Mouse (Mus musculus) embryonic facial prominence, embryonic 14.5 days (tissue): ENCODE data around the gene Otud3. TPM values are rescaled to one million over a fixed set of nuclear protein-coding genes. Genes with fewer than 3 reads are reported as not detected.

ENCODE experiments used
- ATAC-seq: fragments of 200-750 bp; cut with Nextera tagmentation; 2 replicates; pipeline ENCODE4 v1.8.0; 2017; ENCODE audit warnings: low read depth, moderate number of reproducible peaks, moderate TSS enrichment
- DNase-seq: peaks from one replicate; pipeline ENCODE4 v3.0.0-alpha.2; 2015; ENCODE audit warnings: low spot score
- H3K27ac ChIP-seq: fragments of 300-500 bp; sonication (generic); replicated peaks from 2 replicates; pipeline ENCODE4 v1.5.1; 2014; ENCODE audit warnings: low read depth, mild to moderate bottlenecking, low read length, moderate library complexity
- H3K27me3 ChIP-seq: fragments of 300-500 bp; sonication (generic); replicated peaks from 2 replicates; pipeline ENCODE4 v1.6.1; 2014; ENCODE audit warnings: low read length; ENCODE audit not compliant: control insufficient read depth, insufficient read depth
- H3K36me3 ChIP-seq: fragments of 300-500 bp; sonication (generic); 2 replicates; pipeline ENCODE4 v1.6.1; 2014; ENCODE audit warnings: low read length, mixed read lengths; ENCODE audit not compliant: control insufficient read depth, insufficient read depth
- H3K4me1 ChIP-seq: fragments of 300-500 bp; sonication (generic); 2 replicates; pipeline ENCODE4 v1.6.1; 2014; ENCODE audit warnings: antibody characterized with exemption, low read length; ENCODE audit not compliant: control insufficient read depth, insufficient read depth
- H3K4me2 ChIP-seq: fragments of 300-500 bp; sonication (generic); 2 replicates; pipeline ENCODE4 v1.6.1; 2014; ENCODE audit warnings: low read depth, mild to moderate bottlenecking, low read length, moderate library complexity, mixed read lengths
- H3K4me3 ChIP-seq: fragments of 300-500 bp; sonication (generic); 2 replicates; pipeline ENCODE4 v1.5.1; 2014; ENCODE audit warnings: low read depth, mild to moderate bottlenecking, low read length
- H3K9ac ChIP-seq: fragments of 300-500 bp; sonication (generic); 2 replicates; pipeline ENCODE4 v1.6.1; 2014; ENCODE audit warnings: low read depth, mild to moderate bottlenecking, low read length, moderate library complexity, mixed read lengths
- H3K9me3 ChIP-seq: fragments of 300-500 bp; sonication (generic); 2 replicates; pipeline ENCODE4 v1.6.1; 2016; ENCODE audit warnings: low read length; ENCODE audit not compliant: control insufficient read depth
- WGBS: fragments of 180-500 bp; shearing (Covaris S2); extraction: QIAGEN DNeasy Blood & Tissue Kit; methylation state at CpG from one replicate; pipeline ENCODE4 v1.1.7; 2014; 5-methylcytosine and 5-hydroxymethylcytosine counted together
- polyA plus RNA-seq: library from polyadenylated mRNA; unstranded; fragments of >200 nt; fragmentation: Nextera tagmentation; extraction: Ambion mirVana; gene quantifications from 2 replicates; pipeline ENCODE4 v1.2.1, GENCODE M21; 2014

The Otud3 gene
- polyA plus RNA-seq, 1 experiment from 2014 or later, result 4.1 TPM

DNA sequence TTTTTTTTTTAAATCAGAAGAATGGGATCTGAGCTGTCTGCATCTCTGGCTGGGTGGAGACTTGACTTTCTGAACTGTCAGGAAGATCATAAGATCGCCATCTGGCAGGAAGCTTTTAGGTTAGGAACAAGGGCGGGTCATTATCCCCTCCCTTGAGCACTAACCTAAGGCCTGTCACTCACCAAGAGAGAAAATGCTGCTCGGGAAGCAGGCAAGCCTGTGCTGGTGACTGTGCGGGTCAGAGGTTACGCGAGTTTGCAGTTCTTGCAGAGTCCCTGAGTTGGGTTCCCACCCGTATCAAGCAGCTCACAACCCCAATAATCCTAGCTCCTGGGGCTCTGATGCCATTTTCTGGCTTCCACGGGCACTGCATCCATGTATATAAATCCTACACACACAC is 45.1 kb downstream of the Otud3 start:
- Histone ChIP-seq H3K27me3 (no peaks in the 10 kb centered on the region), H3K27ac (no peak overlapping the region), H3K4me1 (no peaks in the 10 kb centered on the region), H3K4me2 (no peak overlapping the region), H3K4me3 (no peak overlapping the region), H3K36me3 (no peaks in the 10 kb centered on the region), H3K9me3 (peaks cover 9% of the 10 kb centered on the region), H3K9ac (no peak overlapping the region; the same call in 1 of the 2 replicates)
- 34% methylated on average over 8 of the region's 8 CpGs for WGBS
- ATAC-seq (no peak), DNase-seq (no peak)

DNA sequence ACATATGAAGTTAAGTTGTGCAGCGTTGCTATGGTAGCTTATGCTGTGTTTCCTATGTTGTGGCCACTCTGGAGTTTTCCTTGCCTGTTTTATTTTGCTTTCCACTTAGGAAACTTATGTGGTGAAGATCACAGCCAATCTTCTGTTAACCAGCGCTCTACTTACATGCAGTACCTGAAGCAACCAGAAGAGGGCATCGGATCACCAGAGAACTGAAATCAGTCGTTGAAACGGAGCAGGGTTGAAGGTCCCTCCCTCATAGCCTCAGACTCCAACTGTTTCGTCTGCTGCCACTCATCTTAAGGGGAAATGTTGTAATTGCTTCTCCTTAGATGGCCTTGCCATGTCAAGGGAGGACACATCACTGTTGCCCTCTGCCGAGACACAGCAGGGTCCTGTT is 47.3 kb downstream of the Otud3 start:
- peak; percentile 71 for DNase-seq
- ATAC-seq, result no peak
- Histone ChIP-seq H3K4me3 (no peak overlapping the region), H3K27ac (no peak overlapping the region), H3K4me1 (no peaks in the 10 kb centered on the region), H3K36me3 (no peaks in the 10 kb centered on the region), H3K9me3 (0 out of 2 replicates have a peak, but pooled peaks cover 5% of the 10 kb centered on the region), H3K9ac (no peak overlapping the region), H3K4me2 (no peak overlapping the region), H3K27me3 (no peaks in the 10 kb centered on the region)
- WGBS, result 7% methylated on average over 7 of the region's 7 CpGs

DNA sequence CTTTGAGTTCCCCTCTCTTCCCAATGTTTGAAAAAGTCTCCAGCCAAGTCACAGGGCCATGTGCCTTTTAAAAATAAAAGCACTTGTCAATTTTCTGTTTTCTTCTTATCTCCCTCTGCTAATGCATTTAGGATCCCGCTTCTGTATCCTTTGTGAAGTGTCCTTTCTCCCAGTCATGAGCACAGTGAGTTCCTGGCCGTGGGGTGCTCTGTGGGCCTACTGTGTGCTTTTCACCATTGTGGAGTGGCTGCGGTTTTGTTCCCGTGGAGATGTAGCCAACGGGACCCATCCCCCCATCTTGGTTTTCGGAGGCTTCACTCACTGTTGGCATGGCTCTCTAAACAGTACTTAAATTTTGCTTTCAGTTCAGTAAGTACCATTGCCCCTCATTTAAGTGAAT is 47.8 kb downstream of the Otud3 start:
- ATAC-seq (no peak), DNase-seq (no peak)
- 64% methylated on average over 6 of the region's 6 CpGs for WGBS
- no peak overlapping the region for H3K4me3 ChIP-seq
- H3K4me2 ChIP-seq, result no peak overlapping the region
- H3K27ac ChIP-seq, result no peak overlapping the region
- H3K9ac ChIP-seq, result no peak overlapping the region
- H3K27me3 ChIP-seq, result no peaks in the 10 kb centered on the region
- H3K36me3 ChIP-seq, result no peaks in the 10 kb centered on the region
- 0 out of 2 replicates have a peak, but pooled peaks cover 2% of the 10 kb centered on the region for H3K9me3 ChIP-seq
- no peaks in the 10 kb centered on the region for H3K4me1 ChIP-seq

DNA sequence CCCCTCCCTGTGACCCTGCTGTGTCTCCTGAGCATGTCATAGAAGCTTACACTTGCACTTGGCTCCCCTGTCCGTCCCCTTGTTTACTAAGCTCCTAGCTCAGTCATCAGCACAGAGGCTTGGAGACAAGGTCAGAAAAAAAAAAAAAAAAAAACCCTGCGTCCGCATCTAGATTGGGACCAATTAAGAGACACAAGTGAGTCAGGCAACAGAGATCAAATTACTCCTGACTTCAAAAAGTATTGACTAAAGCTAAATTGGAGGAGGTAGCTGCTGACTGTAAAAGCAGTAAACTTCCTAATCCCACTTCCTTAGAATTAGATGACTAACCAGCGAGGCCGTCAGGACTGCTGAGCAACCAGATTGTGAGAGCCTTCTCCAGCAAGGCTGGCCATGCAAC is 48.7 kb downstream of the Otud3 start:
- DNase-seq, result no peak
- Histone ChIP-seq H3K27me3 (no peaks in the 10 kb centered on the region), H3K36me3 (no peaks in the 10 kb centered on the region), H3K9me3 (no peaks in the 10 kb centered on the region), H3K4me1 (no peaks in the 10 kb centered on the region), H3K4me2 (no peak overlapping the region), H3K9ac (no peak overlapping the region), H3K4me3 (no peak overlapping the region), H3K27ac (no peak overlapping the region)
- no peak for ATAC-seq
- 28% methylated on average over 5 of the region's 5 CpGs for WGBS

DNA sequence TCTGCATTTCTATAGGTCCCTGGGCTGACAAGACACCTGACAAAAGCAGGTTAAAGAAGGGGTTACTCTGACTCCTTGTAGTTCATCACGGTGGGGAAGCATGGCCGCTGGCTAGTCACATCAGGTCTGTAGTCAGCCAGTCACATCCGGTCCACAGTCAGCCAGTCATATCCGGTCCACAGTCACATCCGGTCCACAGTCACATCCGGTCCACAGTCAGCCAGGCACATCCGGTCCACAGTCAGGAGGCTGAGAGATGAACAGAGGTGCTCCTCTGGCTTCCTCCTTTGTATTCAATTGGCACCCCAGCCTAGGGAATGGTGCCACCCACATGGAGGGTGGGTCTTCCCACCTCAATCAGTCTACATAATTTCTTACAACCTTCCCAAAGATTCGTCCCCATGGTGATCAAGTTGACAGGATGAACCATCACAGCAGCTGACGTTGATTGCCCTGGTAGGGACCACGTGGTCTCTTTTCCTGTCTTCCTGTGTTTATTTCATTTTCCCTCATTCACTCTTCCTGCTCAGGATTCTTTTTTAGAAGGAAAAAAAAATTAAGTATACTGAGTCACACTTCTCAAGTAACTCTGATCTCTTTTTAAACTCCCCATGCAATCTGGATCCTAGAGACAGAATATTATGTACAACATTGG is 50.3 kb downstream of the Otud3 start, which contains the start of gene Pla2g5:
Gene Pla2g5, minus strand, starts transcription at position 139 of the 655 bp plus-strand sequence.
- H3K4me2 ChIP-seq, result no peak within 1 kb of the TSS
- H3K4me1 ChIP-seq, result no peaks in the 10 kb centered on the region
- DNase-seq (no peak), ATAC-seq (no peak)
- H3K27ac ChIP-seq, result no peak within 1 kb of the TSS
- H3K4me3 ChIP-seq, result no peak within 1 kb of the TSS
- WGBS, result 61% methylated on average over 10 of the region's 10 CpGs
- no peaks in the 10 kb centered on the region for H3K27me3 ChIP-seq
- H3K9ac ChIP-seq, result no peak within 1 kb of the TSS
- no peaks in the 10 kb centered on the region for H3K9me3 ChIP-seq
- no peaks in the 10 kb centered on the region for H3K36me3 ChIP-seq

DNA sequence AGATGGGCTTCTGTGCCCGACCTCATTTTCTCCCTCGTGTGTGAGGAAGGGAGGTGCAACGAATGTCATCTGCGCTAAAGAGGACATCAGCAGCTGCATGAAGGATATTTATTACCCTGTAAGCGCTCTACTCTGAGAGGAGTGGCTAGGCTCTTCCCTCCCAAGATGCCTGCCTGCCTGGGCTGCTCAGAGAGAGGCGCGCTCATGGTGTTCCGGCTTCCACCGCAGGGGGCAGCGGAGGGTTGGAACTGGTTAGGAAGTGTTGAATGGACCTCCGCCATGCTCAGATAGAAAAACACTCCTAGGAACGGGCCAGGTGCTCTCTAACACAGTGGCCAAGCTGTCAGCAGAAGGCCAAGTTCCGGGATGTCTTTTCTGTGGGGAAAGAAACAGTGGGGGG is 54.0 kb downstream of the Otud3 start:
- peak overlapping the region; percentile 36 for H3K4me2 ChIP-seq
- no peak overlapping the region for H3K4me3 ChIP-seq
- no peaks in the 10 kb centered on the region for H3K9me3 ChIP-seq
- 7% methylated on average over 13 of the region's 13 CpGs for WGBS
- DNase-seq (peak; percentile 73), ATAC-seq (peak; percentile 91)
- H3K9ac ChIP-seq, result no peak overlapping the region
- no peak overlapping the region for H3K27ac ChIP-seq
- H3K36me3 ChIP-seq, result no peaks in the 10 kb centered on the region
- no peaks in the 10 kb centered on the region for H3K27me3 ChIP-seq
- no peaks in the 10 kb centered on the region for H3K4me1 ChIP-seq

DNA sequence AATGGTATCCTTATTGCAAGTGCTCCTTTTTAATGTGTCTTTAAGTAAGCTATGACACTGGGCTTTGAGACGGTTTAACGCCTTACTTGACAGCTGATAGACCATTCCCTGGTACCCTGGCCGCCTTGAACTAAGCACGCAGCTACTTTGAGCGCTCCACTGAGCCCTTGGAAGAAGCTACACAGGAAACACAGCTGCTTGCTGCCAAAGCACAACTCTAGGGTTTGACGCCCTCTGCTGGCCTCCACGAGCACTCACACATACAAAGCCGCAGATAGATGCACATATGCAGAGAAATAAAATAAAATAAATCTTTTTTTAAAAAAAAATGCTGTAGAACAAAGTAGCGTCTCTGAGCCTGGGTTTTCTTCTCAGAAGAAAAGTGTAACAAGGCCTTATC is 54.5 kb downstream of the Otud3 start:
- Histone ChIP-seq H3K27ac (no peak overlapping the region), H3K9me3 (no peaks in the 10 kb centered on the region), H3K4me2 (peak overlapping the region; percentile 36), H3K4me1 (no peaks in the 10 kb centered on the region), H3K4me3 (no peak overlapping the region), H3K27me3 (no peaks in the 10 kb centered on the region), H3K9ac (no peak overlapping the region), H3K36me3 (no peaks in the 10 kb centered on the region)
- DNase-seq (peak; percentile 51), ATAC-seq (no peak)
- WGBS, result 20% methylated on average over 9 of the region's 9 CpGs

DNA sequence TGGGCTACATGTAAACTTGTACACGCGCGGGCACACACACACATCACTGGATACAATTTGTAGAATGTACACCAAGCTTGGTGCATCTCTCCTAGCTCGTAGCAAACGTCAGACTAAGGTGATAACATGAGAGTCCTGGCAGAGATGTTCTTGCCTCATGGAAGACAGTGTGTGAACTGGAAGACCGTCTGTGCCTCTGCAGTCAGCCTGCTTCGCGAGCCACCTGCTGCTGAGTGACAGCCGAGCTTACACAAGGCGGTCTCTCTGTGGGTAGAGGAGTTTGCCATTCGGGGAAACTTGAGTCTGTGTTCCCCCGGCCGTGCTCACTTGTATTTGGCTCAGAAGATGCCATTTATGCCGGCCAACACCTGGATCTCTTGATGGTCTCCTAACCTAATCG is 55.3 kb downstream of the Otud3 start:
- Histone ChIP-seq H3K9ac (no peak overlapping the region), H3K4me3 (no peak overlapping the region), H3K36me3 (no peaks in the 10 kb centered on the region), H3K9me3 (no peaks in the 10 kb centered on the region), H3K27me3 (no peaks in the 10 kb centered on the region), H3K27ac (no peak overlapping the region), H3K4me2 (no peak overlapping the region), H3K4me1 (no peaks in the 10 kb centered on the region)
- WGBS, result 76% methylated on average over 15 of the region's 15 CpGs
- no peak for DNase-seq
- no peak for ATAC-seq

DNA sequence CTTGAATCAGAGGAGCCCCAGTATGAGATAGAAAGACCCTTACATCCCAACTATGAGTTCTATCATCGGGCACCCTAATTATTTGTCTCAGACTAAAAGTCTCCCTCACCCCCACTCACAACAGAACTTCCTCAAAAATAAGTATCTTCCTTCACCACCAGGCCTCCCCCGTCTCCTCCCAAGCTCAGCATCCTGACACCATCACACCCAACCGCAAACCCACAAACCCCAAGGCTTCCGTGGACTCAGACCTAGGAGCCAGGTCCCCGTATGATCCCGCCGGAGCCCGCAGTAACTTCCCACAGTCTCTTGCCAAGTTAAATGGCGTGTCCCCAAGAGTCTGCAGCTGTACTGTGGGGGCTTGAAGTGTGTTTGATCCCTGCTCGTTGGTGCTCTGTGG is 56.2 kb downstream of the Otud3 start:
- no peak overlapping the region for H3K4me3 ChIP-seq
- no peaks in the 10 kb centered on the region for H3K27me3 ChIP-seq
- no peaks in the 10 kb centered on the region for H3K9me3 ChIP-seq
- DNase-seq, result no peak
- H3K4me2 ChIP-seq, result no peak overlapping the region
- ATAC-seq, result no peak
- no peaks in the 10 kb centered on the region for H3K4me1 ChIP-seq
- no peak overlapping the region for H3K9ac ChIP-seq
- H3K36me3 ChIP-seq, result no peaks in the 10 kb centered on the region
- no peak overlapping the region for H3K27ac ChIP-seq
- 83% methylated on average over 10 of the region's 10 CpGs for WGBS
